Mouse (Mus musculus): Measurements from ENCODE around the gene Phyh. TPM values are rescaled to one million over a fixed set of nuclear protein-coding genes. Genes with fewer than 3 reads are reported as not detected.

The Phyh gene
- 288 and 305 TPM in 2 replicates for total RNA-seq (2021)
- long read RNA-seq, transcript Phyh-201 (9 exons, 1,438 nt), result major isoform, 398 of 540 reads
- long read RNA-seq, partial matches to known transcripts, result 25 of 540 reads
- long read RNA-seq, other reads (novel, unspliced or antisense), result 115 of 540 reads

DNA sequence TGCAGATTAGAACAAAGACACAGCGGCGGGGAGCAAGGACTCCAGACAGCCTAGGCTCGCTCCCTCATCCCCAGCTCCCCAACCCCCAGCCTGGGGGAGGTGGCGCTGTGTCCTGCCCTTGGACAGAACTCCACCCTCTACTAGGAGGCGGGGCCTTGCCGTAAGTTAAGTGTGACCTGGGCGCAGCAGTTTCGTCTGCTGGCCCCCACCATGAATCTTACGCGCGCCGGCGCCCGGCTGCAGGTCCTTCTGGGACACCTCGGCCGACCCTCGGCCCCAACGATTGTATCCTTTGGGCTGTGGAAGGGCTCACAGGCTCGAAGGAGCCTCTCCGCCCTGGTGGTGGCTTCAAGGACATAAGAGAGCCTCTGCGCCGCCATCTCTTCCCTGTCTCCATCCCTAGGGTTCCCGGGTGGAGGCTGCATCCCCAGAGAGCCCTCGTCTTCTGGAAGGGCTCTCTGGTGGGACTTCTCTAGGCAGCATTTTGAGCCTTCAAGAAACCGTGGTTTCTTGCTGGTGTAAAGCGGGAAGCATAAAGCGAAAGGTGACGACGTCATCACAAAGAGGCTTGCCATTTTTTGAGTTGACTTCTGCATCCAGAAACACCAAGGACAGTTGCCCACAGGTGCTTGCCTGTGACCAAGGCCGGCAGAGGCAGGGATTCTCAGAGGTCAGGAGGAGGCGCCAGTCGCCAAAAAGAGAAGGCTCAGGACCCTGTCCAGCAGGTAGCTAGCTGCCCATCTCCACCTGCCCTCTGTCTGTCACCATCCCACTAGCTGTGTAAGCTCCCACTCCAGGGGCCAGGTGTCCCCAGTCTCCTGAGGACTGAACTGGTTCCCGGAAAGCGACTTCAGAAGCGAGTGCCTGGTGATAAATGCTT lies at the start of gene Phyh:
Phyh (plus strand) TSS at position 160 of the 880 bp plus-strand sequence.
- DNase-seq, result peak; percentile 92

GRCm38 (mm10) chr2:4872740-4873139 lies 46.1 kb upstream of the Phyh start:
- DNase-seq, result no peak

- DNase-seq, result peak; percentile 40
Measured at GRCm38 (mm10) chr2:4873331-4873730, 45.5 kb upstream of the Phyh start.

DNA sequence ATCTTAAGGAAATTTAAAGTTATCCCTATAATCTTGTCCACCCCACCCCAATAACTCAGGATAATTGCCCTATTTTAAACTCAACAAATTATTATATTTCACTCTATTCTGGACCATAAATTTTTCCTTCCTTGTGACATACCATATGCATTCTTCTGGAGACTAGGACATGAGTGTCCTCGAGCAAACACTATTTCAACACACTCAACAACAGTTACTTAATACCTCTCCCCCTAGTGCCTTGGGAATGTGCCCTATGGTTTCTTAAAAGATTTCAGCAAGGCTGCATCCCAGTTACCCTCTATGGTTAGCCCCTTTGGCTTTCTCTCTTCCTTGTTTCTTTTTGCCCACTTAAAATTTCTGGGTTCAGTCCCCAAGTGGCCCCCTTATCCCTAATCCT lies 43.7 kb upstream of the Phyh start:
- DNase-seq, result no peak

GRCm38 (mm10) chr2:4876131-4876530 lies 42.7 kb upstream of the Phyh start:
- no peak for DNase-seq

GRCm38 (mm10) chr2:4880737-4881349 lies 38.0 kb upstream of the Phyh start:
- peak; percentile 22 for DNase-seq

GRCm38 (mm10) chr2:4881350-4882248 lies 37.2 kb upstream of the Phyh start, which contains the start of gene Sephs1:
Gene Sephs1 (plus strand): TSS chr2:4881564.
- peak; percentile 85 for DNase-seq

DNA sequence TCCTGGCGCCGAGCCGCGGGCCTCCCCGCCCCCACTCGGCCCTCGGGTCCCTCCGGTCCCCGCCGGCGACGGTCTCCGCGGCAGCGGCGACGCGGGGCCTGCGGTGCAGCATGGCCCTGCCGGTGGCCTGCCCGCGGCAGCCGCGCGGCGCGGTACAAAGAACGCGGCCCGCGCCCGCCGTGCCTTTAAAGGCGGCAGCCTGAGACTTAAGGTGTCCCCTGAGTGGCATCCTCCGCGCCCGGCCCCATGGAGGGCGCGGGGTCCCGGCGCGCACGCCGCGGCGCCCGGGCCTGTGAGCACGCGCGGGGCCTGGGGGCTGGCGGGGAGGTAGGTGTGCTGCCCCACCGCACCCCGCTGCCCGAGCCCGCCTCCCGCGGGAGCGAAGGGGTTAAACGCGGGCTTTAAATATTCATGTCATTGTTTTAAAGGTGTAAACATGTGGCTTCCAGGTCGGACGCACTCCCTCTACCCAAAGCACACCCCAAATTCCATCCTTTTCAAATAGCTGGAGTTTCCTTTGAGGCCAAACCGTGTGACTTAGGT lies 36.5 kb upstream of the Phyh start:
- peak; percentile 61 for DNase-seq

DNA sequence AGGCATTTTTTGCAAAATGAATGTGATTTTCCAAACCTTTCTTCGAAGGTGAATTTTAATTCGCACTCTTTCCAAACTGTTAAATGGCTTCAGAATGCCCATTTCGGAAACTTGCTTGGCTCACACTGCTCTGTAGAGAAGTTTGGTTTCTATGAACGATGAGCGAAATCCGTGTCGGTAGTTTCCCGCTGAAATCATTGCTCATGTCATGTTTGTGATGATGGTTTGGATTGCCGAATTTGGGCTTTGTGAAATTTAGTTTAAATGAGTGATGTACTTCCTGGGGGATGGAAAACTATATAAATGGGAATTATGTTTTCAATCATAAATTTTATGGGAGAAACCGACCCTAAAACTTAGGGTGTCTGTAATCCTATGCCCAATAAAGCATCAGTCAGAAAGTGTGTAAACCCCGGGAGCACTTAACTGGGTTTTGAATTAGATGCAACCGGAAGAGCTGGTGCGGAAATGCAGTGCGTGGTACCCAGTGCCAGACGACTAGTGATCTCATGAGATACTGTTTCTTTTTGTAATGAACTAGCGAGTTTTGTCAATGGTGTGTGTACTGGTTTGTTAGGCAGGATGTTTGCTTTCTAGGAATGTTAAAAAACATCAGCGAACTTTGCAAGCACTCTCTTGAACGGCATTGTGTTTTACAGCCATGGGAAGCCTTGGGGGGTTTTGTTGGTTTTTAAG lies 35.7 kb upstream of the Phyh start:
- no peak for DNase-seq

- DNase-seq, result no peak
Measured at GRCm38 (mm10) chr2:4886896-4887295, 31.9 kb upstream of the Phyh start.

DNA sequence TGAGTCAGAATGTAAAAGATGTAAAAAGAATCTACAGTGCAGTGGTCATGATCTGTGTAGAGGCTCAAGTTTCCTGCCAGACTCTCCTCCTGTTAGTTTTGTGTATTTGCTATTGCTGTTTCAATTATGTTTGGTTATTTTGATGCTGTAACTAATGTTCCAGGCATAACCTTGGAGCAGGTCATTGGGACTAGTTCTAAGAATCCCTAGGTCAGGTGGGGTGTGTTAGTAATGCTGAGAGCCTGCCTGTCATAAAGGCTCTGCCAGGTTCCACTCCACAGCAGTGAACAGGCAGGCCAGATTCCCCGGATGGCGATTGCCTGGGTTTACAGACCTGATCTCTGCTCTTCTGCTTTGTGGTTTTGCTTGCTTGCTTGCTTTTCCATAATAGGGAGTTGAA lies 23.2 kb upstream of the Phyh start:
- no peak for DNase-seq

DNA sequence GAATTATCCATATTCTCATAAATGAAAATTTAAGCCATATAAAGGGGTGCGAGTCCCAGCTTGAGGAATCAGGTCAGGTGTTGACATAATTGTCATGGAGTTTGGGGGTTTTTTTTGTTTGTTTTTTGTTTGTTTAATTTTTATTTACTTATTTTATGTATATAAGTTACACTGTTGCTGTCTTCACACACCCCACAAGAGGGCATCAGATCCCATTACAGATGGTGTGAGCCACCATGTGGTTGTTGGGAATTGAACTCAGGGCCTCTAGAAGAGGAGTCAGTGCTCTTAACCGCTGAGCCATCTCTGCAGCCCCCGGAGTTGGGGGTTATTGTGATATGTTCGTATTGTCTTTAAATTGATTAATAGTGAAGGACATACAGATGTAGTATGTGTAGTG lies 21.8 kb upstream of the Phyh start:
- DNase-seq, result no peak

DNA sequence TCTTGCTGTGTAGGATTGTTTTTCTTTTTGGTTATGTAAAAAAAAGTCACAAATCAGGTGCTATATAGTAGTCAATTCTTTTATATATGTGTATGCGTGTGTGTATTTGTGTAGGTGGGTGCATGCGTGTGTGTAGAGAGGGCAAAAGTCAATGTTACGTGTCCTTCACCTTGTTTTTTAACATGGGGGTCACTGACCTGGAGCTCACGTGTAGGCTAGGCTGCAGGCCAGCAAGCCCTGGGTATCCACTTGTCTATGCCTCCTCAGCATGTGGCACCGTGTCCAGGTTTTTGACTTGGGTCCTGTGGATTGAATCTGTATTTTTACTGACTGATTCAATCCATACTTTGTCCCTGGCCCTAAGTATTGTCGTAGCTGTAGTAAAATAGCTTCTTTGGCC lies 18.2 kb upstream of the Phyh start:
- no peak for DNase-seq

DNA sequence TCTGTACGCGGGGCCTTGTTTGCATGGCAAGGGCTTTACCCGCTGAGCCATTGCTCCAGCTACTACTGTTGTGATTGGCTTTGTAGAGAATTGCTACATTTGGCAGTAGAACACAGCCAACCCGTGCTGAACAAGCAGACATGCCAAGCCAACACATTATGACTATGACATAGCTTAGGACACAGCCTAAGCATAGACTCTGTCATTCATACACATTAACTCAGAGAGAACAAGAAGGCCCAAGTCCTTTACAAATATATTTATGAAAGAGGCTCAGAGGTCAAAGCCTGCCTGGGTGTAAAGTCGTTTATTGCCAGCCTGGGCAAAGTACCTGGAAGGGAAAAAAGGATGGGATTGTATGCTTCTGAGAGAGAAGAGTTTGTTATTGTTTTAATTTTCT lies 16.5 kb upstream of the Phyh start:
- no peak for DNase-seq

DNA sequence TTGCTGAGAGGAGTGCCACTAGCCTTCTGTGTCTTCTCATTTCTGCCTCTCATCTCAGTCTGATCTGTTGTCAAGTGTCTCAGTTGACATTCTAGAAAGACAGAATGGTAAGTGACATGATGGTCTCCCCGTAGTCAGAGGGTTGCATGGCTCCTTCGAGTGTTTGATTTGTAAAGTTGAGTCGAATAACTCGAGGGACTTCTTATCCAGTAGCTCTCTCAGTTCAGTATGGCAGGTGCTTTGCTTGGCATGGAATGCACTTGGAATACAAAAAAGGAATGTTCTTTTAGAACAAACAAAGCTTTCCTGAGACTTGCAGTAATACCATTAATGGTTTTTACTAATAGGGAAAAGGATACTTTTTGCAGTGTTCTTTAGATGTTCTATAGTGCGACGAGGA lies 11.7 kb upstream of the Phyh start:
- DNase-seq, result no peak

DNA sequence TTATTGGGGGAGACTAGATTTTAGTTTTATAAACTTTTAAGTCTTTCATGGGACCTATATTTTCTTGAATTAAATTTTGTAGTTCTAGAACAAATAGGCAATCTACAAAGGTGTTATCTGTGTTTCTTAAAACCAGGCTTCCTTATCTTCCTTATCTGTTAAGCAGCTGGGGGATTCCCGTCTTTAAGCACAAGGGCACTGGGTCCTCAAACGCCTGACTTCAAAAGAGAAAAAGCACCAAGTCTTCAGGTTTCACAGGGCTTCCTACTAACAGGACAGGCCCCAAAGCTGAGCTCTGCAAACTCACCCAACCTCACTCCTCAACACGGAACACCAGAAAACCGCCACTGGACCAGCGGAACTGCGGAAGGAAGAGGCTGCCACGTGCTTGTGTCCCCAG lies 10.9 kb upstream of the Phyh start:
- DNase-seq, result no peak

- no peak for DNase-seq
Measured at GRCm38 (mm10) chr2:4908771-4909315, 10.0 kb upstream of the Phyh start.

DNA sequence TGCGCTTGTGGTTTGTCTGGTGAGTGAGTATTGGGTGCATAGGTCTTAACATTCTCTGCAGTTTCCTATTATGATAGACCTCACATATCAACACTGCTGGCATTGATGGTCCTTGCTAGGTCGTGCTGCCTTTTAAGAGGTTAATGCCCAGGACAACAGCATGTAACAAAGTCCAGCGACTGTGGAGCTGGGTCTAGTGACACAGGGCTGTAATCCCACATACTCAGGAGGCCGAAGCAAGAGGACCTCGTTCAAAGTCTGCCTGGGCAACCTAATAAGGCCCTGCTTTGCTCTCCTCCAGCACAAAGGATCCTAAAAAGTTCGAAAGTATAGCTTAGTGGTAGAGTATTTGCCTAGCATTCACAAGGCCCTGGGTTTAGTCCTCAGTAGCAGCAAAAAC lies 8.9 kb upstream of the Phyh start:
- DNase-seq, result no peak

DNA sequence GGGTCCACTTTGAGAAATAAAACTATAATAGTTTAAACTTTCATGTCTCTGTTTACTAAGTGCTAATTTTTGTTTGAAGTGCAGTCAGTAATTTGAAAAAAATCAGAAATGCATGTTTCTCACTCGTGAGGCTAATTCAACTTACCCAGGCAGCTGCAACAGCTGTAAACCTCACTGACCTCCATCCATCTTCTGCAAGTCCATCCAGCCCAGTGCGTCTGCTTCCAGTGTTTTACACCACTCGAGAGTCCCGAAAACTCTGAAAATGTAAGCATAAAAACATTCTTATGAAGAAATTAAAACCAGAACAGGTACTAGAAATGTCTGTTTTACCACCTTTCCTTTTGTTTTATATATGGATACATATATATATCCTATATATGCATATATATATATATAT lies 8.3 kb upstream of the Phyh start:
- no peak for DNase-seq

DNA sequence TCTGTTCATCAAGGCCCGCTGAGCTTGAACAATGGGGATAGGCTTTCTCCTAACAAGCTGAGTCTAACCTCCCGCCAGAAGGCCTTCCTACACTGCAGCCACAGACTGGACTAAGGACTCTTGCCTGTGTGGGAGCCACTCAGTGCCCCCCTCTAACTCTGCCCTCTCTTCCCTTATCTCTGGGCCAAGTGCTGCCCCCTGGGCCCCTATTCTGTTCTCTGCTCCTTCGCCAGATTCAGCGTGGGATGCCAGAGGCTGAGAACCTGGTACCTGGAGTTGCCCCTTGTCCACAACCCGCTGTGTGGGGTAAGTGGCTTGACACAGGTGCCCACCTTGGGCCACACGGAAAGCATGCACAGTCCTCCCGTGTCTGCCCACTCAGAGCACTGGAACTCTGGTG lies 4.9 kb upstream of the Phyh start:
- no peak for DNase-seq

DNA sequence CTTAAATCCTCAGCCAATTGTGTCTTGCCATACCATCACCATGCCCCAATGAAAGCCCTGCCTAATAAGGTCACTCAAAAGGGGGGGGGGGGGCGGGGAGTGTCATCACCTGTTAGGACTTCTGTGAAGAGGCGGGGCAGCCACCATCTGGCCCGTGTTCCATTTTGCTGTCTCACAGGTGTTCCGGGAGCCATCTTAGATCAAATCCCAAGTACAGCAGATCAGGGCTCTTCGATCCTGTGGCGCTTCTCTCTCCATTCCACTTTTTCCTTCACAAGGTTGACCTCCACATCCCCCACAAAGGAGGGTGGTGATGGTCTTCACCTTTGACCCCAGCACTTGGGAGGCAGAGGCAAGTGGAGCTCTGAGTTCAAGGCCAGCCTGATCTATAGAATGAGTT lies 2.8 kb upstream of the Phyh start:
- no peak for DNase-seq

Measured in adrenal gland, postnatal 25 days (tissue).